Mouse (Mus musculus) frontal cortex, postnatal 25 days (tissue): Measurements from ENCODE around the gene Gramd1b.

Source experiments
- DNase-seq, 2 experiments: peaks; one replicate each; pipeline ENCODE4 v3.0.0; 2022; ENCODE audit warnings: low spot score in 2 of 2

Gramd1b gene

DNA sequence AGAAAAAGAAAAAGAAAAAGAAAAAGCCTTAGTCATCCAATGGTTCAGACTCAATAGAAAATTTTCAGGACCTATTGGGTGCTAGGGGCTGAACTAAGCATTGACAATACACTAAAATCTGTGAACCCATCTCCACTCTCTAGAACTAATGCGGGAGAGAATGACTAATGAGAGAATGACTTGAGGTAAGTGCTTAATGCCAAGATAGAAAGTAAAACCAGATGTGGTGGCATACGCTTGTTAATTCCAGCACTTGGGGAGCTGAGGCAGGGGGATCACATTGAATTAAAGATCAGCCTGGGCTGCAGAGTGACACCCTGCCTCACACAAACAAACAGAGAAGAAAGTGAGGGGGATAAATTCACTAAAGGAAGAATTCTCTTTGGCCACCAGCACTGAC, 131.0 kb downstream of the Gramd1b start:
- DNase-seq, result no peak

DNA sequence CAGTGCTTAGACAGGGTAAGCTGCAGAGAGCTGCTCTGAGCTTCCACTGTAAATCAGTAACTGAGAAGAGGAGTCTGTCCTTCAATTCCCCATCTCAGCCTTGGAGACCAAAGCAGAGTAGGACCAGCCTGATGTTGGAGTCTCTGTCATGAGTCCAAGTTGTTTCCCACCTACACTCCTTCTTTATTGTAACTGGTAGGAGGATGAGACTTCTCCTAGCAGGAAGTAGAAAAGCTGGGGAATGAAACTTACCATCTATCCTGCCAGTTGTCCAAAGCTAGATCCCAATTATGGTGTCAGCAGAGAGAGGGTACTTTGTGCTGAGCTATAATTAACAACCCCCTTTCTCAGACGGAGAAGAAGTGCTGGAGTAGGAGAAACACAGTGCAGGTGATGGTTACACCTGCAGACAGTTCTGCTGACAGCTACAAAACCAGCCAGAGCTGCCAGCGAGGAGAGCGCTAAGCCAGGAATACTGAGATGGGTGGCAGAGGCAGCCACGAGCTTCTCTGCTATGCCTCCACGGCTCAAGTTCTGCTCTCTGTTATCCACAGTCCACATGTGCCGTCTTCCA, 131.7 kb downstream of the Gramd1b start:
- DNase-seq, result no peak

DNA sequence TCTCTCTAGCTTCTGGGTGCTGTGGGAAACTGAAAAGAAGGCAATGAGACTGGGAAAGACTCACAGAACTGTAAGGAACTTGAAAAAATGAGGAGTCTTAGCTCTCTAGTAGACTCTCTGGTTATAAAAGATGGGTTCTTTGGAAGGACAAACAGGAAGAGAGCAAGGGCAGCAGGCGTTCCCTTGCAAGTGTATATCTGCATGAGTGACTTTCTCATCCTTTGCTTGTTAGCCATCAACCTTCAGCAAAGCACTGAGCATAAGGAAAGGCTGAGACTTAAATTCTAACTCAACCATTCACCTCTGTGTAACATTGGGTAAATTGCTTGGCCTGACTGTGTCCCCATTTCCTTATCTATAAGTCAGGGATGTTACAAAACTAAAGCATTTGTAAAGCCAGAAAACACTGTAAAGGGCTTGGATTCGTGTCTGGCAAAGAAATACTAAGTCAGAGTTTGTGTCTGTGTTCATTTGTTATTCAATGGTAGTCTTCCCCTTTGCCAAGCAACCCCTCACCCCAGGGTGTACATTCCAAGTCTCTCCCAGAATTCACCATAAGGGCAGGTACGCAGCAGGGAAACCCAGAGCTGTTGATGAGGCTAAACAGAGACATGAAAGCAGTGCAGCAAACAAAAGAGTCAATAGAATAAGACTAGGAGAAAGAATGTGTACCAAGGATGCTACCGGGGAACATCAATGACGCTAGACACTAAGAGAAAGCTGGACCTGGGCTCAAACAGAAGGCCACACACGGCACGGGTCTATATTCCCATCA, 133.5 kb downstream of the Gramd1b start:
- DNase-seq, result no peak

DNA sequence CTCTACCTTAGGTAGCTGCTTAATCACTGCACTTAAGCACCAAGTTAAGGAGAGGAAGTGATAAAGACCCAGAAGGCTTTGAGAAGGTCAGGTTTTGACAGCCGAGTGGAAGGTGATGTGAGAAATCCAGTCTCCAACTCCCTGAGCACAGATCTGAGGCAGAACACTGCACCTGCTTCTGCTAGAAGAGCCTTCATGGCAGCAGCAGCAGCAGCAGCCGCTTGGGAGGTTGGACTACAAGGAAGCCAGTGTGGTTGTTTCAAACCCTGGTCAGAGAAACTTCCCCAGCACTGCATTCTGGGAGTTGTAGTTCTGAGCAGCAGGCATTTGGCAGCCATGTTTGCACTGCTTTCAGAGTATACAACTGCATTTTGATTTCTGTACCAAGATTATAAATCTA, 134.1 kb downstream of the Gramd1b start:
- DNase-seq, result peak in 1 of 2 experiments; percentile 55

DNA sequence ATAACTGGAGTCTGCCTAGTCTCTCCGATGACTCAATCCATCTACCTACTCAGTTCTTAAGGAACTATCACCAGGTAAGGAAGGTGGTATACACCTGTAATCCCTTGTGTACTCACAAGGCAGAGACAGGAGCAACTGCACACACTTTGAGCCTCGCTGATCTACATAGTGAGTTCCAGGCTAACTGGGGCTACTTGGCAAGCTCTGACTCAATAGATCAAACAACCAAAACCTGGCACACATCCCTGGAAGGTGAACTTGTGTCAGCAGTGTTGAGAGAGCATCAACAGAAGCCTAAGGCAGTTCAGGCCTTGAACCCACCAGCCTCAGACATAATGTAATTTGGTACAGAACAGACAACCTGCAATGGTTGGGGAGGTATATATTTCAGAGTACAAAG, 135.0 kb downstream of the Gramd1b start:
- no peak for DNase-seq

DNA sequence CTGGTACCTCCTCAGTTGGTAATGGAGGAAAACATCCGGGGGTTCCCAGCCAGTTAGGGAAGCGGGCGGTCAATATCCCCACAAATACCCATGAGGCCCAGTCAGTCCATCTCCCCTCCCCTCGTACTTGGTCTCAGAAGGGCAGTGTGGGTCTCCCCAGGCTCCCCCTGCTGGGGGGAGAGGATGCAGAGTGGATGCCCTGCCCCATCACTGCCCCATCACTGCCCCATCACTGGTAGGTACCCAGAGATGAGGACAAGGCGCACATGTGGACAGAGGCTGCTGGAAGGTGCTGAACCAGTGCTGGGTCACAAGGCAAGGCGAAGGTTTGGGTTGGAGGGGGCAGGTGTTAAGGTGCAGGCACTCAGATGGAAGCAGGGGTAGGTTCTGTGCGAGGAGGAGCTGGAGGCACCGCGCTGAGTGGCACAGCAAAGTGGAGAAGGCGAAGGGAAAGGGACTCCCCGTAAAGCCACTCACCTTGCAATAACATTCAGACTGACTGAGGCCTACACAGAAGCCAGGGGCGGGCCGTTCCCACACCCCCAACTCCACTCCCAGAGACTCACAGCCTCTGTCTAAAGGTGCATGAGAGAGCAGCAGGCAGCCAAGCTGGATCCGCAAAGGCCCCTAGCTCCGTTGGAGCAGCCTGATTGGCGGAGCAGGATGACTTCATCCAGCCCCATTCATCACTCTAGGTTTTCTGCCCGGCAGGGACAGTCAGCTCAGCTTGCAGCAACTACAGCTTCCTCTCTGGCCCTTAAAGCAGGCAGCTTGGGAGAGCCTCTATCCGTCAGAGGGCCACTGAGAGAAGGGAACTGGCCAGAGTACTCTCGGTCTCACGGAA, 139.1 kb downstream of the Gramd1b start:
- DNase-seq, result peak in 1 of 2 experiments; percentile 76

DNA sequence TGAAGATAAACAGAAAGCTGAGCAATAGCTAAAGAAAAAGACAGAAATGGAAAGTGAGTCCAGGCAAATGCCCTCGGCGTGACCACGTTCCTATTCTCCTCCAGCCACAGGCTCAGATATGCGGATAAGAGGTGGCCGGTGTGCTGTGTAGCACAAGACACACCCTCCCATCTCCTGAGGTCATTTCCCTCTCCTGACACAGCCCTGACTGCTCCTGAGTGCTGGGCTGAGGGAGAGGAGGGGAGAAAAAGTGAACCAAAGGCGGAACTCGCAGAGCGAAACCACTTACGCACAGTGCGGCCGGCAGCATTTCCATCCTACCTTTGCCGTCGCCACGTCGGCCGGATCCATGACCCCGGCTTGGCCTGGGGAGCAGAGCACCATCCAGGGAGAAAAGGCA, 139.8 kb downstream of the Gramd1b start:
- no peak for DNase-seq

DNA sequence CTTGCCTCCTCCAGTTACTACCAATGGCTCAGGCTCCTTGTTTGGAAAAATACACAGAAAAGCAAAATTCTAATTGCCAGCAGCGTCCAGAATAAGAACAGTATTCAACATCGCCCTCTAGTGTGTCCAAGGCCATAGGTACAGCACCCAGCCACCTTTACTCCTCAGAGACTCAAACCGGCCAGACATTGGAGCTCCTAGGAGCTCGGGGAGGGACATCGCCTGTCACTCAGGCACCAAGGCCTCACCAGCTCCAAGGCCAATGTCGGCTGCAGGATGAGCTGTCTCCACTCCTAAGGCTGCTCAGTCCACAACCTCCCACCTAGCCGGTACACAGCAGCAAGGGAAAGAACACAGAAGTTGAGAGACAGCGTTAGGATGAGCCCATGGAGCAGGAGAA, 140.3 kb downstream of the Gramd1b start:
- DNase-seq, result no peak

DNA sequence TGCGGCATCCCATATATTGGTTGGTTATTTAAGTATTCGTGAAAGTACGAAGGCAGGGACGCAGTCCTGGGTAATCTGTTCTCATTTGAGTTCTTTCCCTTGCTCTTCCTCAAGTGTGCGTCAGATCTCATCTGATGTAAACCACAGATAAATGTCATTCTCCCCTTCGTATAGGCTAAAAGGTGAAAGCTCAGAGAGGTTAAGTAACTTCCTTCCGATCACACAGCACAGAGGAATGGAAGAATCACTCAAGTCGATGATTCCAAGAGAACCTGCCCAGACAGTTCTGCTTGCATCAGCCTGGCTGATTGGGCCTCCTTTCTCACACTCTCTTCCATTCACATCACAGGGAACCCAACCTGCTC, 140.8 kb downstream of the Gramd1b start:
- DNase-seq, result no peak

DNA sequence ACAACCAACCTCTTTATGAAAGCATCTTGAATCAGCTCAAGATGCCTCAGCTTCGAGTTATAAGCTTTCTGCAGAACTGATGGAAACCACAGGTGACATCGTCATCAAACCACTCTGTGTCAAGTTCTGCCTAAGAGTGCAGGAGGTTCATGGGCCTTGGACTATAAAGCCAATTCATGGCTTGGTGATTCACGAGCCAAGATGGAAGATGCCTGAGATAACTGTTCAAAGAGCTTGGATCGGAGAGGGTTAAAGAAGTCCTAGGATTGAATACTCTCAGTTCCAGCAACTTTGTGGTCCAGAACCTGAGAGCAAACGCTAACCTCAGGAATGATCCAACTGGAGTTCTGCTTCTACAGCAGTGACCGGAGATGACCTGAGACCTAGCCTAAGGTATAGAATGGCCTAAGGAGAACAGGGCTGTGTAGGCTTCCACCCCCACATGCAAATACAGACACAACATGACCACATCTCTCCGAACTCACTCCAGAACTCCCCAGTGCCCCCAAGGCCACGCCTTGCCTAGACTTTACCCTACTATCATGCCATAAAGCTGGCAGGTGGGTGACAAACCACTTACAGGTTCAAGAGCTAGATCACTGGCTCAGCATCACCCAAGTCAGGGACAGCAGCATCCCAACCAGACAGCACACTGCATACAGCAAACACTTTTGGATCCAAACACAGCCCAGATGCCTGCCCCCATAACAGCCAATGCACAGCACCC, 141.4 kb downstream of the Gramd1b start:
- no peak for DNase-seq

DNA sequence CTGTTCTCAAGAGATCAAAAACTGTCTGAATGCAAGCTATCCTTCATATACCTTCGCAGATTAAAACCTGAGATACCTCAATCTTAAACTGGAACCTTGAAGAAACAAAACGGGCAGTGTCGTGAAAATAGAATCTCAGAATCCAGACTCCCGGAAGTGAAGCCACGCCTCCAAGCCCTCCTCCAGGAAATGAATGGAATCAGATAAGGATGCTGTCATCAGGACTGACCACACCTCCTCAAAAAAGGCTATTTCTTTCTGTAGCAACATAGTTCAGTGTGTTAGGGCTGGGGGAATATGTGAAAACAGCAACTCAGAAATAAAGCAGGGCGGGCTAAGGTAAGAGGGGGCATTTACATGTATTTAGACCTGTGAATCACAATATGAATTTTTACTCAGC, 142.0 kb downstream of the Gramd1b start:
- no peak for DNase-seq

DNA sequence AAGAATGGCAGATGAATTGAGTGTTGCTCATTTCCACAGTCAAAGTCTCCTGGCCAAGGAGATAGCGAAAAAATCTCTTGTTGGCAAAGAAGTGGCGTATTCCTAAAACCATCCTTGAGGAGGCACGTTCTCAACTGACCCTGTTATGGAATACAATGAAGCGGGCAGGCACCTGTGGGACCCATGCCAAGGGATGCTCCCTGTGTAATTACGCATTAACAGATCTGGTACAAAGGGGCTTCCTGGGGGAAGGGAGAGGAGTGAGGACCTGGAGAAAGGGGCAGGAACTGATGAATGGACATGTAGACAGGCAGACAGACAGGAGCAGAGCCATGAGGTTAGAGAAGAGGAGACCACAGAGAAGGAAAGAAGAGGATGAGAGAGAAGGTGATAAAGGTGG, 146.4 kb downstream of the Gramd1b start:
- DNase-seq, result no peak

DNA sequence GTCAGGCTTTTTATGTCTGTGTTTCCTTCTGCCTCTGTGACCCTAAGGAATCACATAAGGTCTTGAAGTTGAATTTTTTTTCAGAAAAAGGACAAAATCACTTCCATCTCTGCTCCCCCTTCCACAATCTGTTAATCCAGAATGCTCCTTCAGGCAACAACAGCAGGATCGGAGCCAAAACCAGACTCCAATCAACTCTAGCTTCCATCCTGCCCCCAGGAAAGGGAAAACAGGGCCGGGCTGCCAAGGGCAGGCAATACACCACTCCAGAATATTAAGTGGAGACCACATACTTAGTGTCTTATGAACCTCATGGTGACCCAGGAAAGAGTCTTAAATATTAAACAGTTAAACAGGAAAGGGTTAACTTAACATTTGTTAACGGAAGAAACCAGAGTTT, 148.7 kb downstream of the Gramd1b start:
- DNase-seq, result no peak

DNA sequence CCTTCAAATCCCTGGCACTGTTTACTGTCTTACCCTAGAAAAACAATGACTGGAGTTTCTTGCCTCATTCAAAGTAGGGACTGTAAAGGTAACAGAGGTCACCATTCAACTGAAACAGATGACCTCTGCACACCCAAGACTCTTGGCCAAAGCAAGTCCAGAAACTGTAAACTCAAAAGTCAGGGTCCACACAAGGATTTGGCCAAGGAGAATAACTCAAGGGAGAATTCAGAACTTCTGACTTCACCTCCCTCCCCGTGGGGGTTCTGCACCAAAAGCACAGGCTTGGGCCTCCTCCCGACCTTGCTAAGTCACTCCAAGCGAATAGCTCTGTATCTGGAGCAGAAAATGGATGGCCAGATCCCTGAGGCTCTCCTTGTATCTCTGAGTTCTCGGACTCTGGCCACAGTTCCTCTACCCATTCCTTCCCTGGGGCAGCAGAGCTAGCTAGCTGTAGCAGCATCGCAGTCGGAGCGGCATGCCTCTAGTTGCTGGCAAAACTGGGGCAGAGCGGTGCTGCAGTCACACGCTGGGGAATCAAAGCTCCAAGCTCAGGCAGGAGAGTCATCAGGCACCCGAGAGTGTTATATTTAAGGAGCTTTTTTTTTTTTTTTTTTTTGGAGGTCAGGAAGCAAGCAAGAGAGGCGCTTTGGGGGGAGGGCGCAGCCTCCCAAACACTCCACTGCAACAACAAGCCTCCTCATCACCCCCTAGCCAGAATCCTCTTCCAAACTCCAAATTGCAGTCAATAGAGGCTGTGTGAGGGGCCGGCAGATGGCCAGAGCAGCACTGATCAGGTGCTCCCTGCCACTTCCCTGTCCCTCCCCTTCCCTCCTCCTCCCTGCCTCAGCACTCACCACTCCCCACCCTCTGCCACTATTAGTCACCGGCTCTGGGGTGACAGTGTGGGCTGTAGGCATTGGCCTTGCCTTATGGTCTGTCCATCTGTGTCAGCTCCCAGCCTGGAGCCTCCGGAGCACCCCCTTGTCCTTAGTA, 149.5 kb downstream of the Gramd1b start:
- no peak for DNase-seq

DNA sequence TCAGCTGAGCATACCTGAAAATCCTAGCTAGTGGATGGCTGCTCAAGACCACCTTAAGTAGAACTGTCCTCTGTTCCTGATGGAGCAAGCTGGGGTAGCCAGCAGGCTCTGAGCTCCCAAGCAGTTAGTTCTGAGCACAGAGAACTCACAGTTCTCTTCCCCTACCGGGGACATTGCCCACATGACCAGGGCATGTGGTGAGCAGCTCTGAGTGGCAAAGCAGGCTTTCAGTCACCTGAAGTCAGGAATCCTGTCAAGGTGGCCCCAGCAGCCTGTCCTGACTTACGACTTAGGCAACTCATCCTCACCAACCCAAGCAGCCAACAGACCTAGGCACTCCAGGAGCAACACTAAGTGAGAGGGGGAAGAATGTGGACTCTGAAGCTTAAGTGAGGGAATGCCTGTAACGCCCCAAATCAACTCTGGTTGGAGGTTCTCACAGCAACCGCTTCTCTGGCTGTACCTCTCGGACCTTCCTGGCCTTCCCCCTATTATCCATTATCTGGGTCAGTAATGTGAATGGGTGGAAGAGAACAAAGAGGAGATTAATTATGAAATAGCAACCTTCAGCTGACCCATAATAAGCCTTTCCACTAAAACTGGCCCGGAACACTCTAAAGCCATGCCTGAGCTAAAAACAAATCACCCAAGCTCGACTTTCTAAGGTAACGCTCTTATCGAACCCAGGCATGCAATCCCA, 154.3 kb downstream of the Gramd1b start:
- no peak for DNase-seq

DNA sequence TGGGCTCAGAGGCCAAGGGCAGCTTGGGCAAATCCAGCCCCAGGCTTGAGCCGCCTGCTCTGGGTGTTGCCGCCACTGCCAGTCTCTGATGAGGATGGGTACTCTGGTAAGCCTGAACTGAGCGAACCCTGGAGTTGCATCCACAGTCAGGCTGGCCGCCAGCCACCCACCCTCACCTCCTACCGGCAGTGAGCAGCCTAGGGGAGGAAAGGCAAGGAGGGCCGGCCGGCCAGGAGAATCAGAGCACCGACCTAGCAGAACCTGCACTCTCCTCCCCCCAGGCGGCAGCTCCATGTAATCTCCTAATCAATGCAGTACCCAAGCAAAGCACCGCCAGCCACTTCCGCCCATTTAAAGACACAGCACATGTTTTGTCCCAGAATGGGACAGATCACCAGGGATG, 155.0 kb downstream of the Gramd1b start:
- peak; percentile 52 to 54 for DNase-seq

DNA sequence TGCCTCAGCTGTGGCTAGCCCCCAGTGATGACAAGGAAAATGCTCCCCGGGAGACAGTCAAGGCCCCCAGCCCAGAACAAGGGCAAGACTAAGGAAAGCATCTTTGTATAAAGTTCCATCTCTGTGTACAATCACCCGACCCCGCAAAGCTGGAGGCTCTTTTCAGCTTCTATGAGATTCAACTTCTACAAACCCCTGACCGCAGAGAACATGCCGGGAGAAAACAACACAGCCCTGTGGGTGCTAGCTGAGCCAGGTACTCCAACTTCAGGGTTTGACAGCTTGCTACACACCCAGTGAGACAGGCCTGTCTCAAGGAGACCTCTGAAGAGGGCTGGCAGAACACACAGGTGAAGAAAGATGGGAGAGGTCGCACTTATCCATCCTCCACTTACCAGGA, 155.7 kb downstream of the Gramd1b start:
- DNase-seq, result no peak

DNA sequence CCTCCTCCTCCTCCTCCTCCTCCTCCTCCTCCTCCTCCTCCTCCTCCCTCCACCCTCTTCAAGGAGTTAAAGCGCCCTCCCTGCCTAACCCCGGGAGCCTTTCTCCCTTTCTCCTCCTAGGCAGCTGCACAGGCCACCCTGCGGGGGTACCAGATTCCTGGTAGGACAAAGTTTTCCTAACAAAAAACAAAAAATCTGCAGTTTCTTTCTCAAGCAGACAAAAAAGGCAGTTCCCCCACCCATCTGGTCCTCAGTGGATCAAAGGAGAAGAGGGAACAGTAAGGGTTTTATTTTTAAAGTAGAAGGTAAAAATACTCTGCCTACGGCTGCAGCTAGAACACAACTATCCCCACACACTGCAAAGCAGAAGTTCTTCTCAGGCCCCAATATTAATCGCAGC, 156.2 kb downstream of the Gramd1b start:
- no peak for DNase-seq

DNA sequence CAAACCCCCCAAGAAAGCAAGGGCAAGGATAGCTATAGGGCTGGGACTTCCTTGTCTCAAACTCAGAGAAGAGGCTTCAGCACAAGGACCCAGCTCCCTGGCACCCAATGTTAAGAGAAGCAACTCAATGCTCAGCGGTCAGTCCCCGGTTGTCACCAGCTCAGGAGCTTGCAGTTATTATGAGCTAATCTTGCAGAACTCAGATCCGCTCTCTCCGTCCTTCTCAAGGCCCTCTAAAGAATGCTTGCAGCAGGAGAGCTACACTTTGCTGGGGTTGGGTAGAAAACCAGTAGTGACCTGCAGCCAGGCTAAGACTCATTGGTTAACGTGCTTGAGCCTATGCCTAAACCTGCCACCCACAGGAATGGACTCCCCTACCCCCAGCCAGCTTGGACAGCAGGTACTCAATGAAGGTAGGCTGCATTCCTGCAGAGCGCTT, 156.6 kb downstream of the Gramd1b start:
- DNase-seq, result no peak

DNA sequence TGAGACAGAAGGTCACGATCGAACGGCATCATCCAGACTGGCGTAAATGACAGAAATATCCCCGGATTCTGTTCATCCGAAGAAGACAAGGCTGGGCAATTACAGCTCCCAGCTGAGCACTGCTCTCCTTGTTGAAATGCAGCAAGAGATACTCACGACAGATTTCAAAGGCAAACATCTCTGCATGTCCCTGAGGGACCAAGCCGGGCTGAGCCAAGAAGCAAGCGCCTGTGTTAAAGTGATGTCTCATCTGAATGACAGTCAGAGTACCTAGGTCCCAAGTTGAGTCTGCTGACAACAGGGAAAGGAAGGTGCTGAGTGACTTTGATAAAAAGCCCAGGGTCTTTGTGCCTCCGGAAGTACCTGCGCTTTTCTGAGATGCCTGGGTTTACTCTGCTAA, 157.1 kb downstream of the Gramd1b start:
- no peak for DNase-seq
